Mouse (Mus musculus) thymus, adult 2 months (tissue): Measurements from ENCODE around the gene Akap7. TPM values are rescaled to one million over a fixed set of nuclear protein-coding genes. Genes with fewer than 3 reads are reported as not detected.

Experiments used
- DNase-seq: peaks from one replicate; pipeline ENCODE4 v3.0.0; 2021
- H3K27ac ChIP-seq: fragments of 200-500 bp; 2 replicates; pipeline ENCODE4 v1.5.1; 2012; ENCODE audit warnings: low read length, control low read depth; ENCODE audit not compliant: control insufficient read depth, insufficient read depth
- H3K27me3 ChIP-seq: fragments of 200-500 bp; 2 replicates; pipeline ENCODE4 v1.6.1; 2012; ENCODE audit warnings: mild to moderate bottlenecking, low read length, moderate library complexity, mixed read lengths; ENCODE audit not compliant: control insufficient read depth, insufficient read depth
- H3K36me3 ChIP-seq: fragments of 200-500 bp; 2 replicates; pipeline ENCODE4 v1.6.1; 2012; ENCODE audit warnings: mild to moderate bottlenecking, low read length, moderate library complexity; ENCODE audit not compliant: control insufficient read depth, insufficient read depth
- H3K4me1 ChIP-seq: fragments of 200-500 bp; replicated peaks from 2 replicates; pipeline ENCODE4 v1.6.1; 2012; ENCODE audit warnings: low read length; ENCODE audit not compliant: control insufficient read depth, insufficient read depth
- H3K4me3 ChIP-seq: fragments of 200-500 bp; 2 replicates; pipeline ENCODE4 v1.5.1; 2012; ENCODE audit warnings: mild to moderate bottlenecking, low read length, control low read depth, moderate library complexity; ENCODE audit not compliant: control insufficient read depth, insufficient read depth
- CTCF ChIP-seq: fragments of 200-500 bp; IDR thresholded peaks from 2 replicates; pipeline ENCODE4 v1.5.1; 2012; ENCODE audit warnings: mild to moderate bottlenecking, control low read depth, low read length, moderate library complexity, borderline replicate concordance; ENCODE audit not compliant: control insufficient read depth, poor library complexity, insufficient read depth; ENCODE audit errors: extremely low read depth
- POLR2A ChIP-seq: fragments of 200-500 bp; IDR thresholded peaks from 2 replicates; pipeline ENCODE4 v1.6.1; 2012; ENCODE audit warnings: mild to moderate bottlenecking, low read length, control low read depth, moderate library complexity; ENCODE audit not compliant: control insufficient read depth, poor library complexity, insufficient read depth; ENCODE audit errors: extremely low read depth
- WGBS: fragments of 180-500 bp; shearing (Covaris S2); methylation state at CpG from one replicate; pipeline ENCODE4 v1.1.7; 2018; 5-methylcytosine and 5-hydroxymethylcytosine counted together
- polyA plus RNA-seq: library from polyadenylated mRNA; depleted of rRNA; stranded (reverse); fragments of >200 nt; gene quantifications from 2 replicates; pipeline ENCODE4 v1.2.3, GENCODE M21; 2012

The Akap7 gene
- polyA plus RNA-seq, 1 experiment = 1.8 TPM

DNA sequence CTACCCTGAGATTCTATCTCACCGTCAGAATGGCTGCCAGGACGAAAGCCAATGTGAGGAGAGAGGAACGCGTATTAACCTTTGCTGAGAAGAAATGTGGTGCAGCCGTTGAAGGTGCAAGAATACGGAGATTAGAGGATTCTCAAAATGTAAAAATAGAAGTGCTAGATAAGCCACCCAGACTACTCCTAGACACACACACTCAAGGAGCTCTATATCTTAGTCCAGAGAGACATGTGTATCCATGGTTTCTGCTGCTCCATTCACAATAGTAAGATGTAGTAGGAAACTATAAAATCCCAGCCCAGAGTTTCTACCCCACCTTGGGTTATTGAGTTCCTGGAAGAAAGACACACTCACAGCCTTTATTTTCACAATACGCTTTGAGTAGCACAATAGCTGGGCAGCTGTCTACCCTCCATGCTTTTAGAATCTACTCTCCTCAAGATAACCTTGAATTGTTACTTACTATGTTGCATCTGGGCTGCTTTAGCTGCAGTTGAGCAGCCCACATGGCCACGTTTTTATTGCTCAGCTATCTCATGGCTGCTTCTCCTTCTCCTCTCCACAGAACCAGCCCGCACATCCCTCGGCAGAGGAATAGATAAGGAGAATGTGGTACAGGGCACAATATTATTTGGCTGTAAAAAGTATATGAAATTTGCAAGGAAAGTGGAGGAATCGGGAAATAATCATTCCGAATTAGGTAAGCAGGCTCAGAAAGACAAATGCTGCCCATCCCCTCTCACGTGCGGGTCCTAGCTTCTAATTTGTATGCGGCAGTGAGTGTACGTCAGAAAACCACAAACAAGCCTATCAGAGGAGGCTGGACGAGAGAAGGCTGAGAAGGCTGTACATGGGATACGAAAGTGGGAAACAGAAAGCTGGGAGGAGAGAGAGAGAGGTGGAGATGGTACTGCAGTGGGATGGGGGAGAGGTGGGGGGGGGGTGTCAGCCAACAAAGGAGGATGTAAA, 162.6 kb downstream of the Akap7 start:
- Histone ChIP-seq H3K4me3 (no peak overlapping the region), H3K27ac (no peak overlapping the region), H3K4me1 (no peaks in the 10 kb centered on the region), H3K36me3 (no peaks in the 10 kb centered on the region), H3K27me3 (no peaks in the 10 kb centered on the region)
- no peak for DNase-seq
- no peak for TF ChIP-seq POLR2A
- TF ChIP-seq CTCF = no peak
- 95% methylated on average over 18 of the region's 18 CpGs for WGBS

DNA sequence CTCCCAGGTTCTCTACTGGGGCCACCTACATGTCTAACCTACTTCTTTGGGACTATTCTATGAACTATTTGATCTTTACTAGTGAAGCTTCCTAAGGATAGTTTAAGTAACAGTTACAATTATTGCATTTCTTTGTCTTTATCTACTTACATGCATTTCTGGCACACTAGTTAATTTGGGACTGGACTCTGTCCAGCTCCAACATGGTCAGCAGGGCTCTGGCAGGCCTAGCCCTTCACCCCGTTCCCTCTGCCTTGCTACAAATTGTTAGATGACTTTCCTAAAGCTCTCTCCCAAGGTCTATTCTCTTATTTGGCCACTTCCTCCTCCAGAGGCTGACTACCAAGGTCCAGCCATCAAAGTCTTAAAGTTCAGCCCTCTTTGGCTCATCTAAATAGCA, 165.9 kb downstream of the Akap7 start:
- no peak overlapping the region for H3K27ac ChIP-seq
- H3K36me3 ChIP-seq = no peaks in the 10 kb centered on the region
- 90% methylated on average over 1 of the region's 1 CpGs for WGBS
- H3K4me1 ChIP-seq = no peaks in the 10 kb centered on the region
- no peak for DNase-seq
- H3K4me3 ChIP-seq = no peak overlapping the region
- TF ChIP-seq POLR2A (no peak), CTCF (no peak)
- no peaks in the 10 kb centered on the region for H3K27me3 ChIP-seq

DNA sequence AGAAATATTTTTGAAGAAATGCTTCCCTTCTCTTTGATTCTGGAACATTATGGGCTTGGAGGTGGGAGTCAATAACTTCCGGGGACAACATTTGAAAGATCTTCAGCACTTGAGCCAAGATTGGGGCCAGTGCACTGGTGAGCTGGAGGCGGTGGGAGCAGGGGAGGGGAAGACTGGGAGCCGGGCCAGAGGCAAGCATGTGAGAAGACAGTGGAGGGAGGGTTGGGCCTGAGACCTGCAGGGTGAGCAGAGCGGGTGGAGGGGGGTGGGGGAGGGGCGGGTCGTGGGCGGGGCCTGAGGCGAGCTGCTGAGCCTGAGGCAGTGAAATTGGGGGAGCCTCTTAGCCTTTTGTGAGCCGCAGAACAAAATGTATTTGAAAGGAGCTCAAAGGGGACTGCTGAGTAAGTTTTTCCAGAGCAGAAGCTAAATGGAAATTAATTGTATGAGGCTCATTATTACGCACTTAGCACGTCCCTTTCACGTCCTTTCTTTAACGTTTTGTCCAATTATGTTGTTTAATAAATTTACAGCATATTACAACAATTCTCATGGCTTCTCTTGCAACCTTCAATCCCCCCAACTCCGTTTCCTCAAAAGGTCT, 167.4 kb downstream of the Akap7 start:
- TF ChIP-seq POLR2A = no peak
- no peak for TF ChIP-seq CTCF
- Histone ChIP-seq H3K36me3 (no peaks in the 10 kb centered on the region), H3K4me1 (no peaks in the 10 kb centered on the region), H3K4me3 (no peak overlapping the region), H3K27me3 (no peaks in the 10 kb centered on the region), H3K27ac (no peak overlapping the region)
- WGBS = 82% methylated on average over 14 of the region's 14 CpGs
- no peak for DNase-seq

DNA sequence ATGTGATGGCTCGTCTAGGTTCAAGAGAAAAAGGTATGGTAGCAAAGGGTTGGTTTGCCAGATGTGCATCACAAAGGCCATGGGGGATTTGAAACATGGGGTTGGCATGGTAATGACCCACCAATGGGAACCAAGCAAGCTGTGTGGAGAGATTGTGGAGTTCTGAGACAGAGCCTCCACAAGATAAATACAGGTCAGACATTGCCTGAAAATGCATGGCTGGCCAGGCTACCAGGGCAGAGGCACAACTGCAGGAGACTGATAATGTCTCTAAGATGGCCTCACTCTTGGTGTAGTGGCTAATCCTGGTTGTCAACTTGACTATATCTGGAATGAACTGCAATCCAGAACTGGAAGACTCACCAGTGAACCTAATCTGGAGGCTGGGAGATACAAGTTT, 174.1 kb downstream of the Akap7 start:
- H3K4me1 ChIP-seq = no peaks in the 10 kb centered on the region
- no peak overlapping the region for H3K27ac ChIP-seq
- H3K27me3 ChIP-seq = no peaks in the 10 kb centered on the region
- 92% methylated on average over 1 of the region's 1 CpGs for WGBS
- no peak for DNase-seq
- no peak for TF ChIP-seq POLR2A
- TF ChIP-seq CTCF = no peak
- no peaks in the 10 kb centered on the region for H3K36me3 ChIP-seq
- H3K4me3 ChIP-seq = no peak overlapping the region

DNA sequence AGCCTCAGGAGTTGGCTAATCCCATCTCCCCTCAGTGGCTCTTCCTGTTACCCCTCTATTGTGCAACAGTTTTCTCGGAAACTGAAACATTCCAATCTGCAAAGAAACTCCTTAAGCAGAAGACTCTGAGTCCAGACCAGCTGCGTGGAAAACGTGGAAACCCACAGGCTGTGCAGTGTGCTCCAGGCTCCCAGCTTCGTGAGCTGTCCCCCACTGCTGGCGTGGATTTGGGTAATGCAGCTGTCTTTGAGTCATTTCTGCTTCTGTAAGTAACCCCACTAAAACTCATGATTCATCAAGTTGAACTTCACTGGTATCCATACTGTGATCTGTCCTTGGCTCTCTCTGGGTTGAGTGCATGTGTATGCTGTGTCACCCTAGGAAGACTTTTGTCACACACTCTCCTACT, 179.2 kb downstream of the Akap7 start:
- Histone ChIP-seq H3K4me1 (0 out of 2 replicates have a peak, but pooled peaks cover 2% of the 10 kb centered on the region), H3K4me3 (no peak overlapping the region), H3K36me3 (no peaks in the 10 kb centered on the region), H3K27ac (no peak overlapping the region), H3K27me3 (no peaks in the 10 kb centered on the region)
- TF ChIP-seq POLR2A (no peak), CTCF (no peak)
- no peak for DNase-seq
- 60% methylated on average over 5 of the region's 5 CpGs for WGBS

DNA sequence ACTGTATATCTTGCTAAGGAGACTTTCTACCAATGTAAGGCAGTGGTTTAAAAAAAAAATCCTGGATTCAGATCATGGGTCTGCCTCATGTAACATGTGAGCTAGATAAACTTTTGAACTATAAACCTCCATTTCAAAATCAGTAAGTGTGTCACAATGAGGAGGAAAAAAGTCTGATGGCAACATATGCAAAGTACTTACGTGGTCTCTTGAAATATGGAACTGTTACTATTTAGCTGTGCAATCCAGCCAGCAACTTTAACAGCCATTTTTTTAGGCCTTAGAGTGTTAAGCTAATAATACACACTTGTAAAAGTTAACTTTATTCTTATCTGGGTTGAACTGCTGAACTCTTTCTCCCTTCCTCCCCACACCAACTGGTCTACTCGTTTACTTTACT, 181.6 kb downstream of the Akap7 start:
- TF ChIP-seq POLR2A = no peak
- TF ChIP-seq CTCF = no peak
- Histone ChIP-seq H3K4me3 (no peak overlapping the region), H3K27ac (no peak overlapping the region), H3K27me3 (no peaks in the 10 kb centered on the region), H3K4me1 (0 out of 2 replicates have a peak, but pooled peaks cover 2% of the 10 kb centered on the region), H3K36me3 (no peaks in the 10 kb centered on the region)
- 87% methylated on average over 2 of the region's 2 CpGs for WGBS
- no peak for DNase-seq
